Mouse (Mus musculus) forebrain, embryonic 11.5 days (tissue): Measurements from ENCODE around the gene Synrg. TPM values are rescaled to one million over a fixed set of nuclear protein-coding genes. Genes with fewer than 3 reads are reported as not detected.
A peak's percentile ranks its signal among the peaks of the same experiment; 100 is the strongest.

Experiments
- ATAC-seq: fragments of 200-750 bp; cut with Nextera tagmentation; replicated peaks from 2 replicates; pipeline ENCODE4 v1.8.0; 2017; ENCODE audit warnings: moderate TSS enrichment; ENCODE audit not compliant: low FRiP score
- DNase-seq: peaks from one replicate; pipeline ENCODE4 v3.0.0-alpha.2; 2017; ENCODE audit warnings: low spot score
- H3K27ac ChIP-seq: fragments of 300-500 bp; sonication (generic); 2 replicates; pipeline ENCODE4 v1.5.1; 2014; ENCODE audit warnings: low read depth, low read length
- H3K27me3 ChIP-seq: fragments of 300-500 bp; sonication (generic); 2 replicates; pipeline ENCODE4 v1.6.1; 2014; ENCODE audit warnings: mild to moderate bottlenecking, low read length, mixed read lengths; ENCODE audit not compliant: control insufficient read depth, insufficient read depth
- H3K36me3 ChIP-seq: fragments of 300-500 bp; sonication (generic); 2 replicates; pipeline ENCODE4 v1.6.1; 2014; ENCODE audit warnings: mild to moderate bottlenecking, low read length, moderate library complexity, mixed read lengths; ENCODE audit not compliant: control insufficient read depth, insufficient read depth
- H3K4me1 ChIP-seq: fragments of 300-500 bp; sonication (generic); replicated peaks from 2 replicates; pipeline ENCODE4 v1.6.1; 2014; ENCODE audit warnings: low read length, mixed read lengths; ENCODE audit not compliant: control insufficient read depth, insufficient read depth
- H3K4me2 ChIP-seq: fragments of 300-500 bp; sonication (generic); 2 replicates; pipeline ENCODE4 v1.6.1; 2014; ENCODE audit warnings: low read depth, mild to moderate bottlenecking, low read length, moderate library complexity, mixed read lengths; ENCODE audit not compliant: severe bottlenecking
- H3K4me3 ChIP-seq: fragments of 300-500 bp; sonication (generic); 2 replicates; pipeline ENCODE4 v1.5.1; 2014; ENCODE audit warnings: low read depth, low read length
- H3K9ac ChIP-seq: fragments of 300-500 bp; sonication (generic); 2 replicates; pipeline ENCODE4 v1.6.1; 2014; ENCODE audit warnings: low read length
- H3K9me3 ChIP-seq: fragments of 300-500 bp; sonication (generic); 2 replicates; pipeline ENCODE4 v1.6.1; 2016; ENCODE audit warnings: low read length, mixed read lengths; ENCODE audit not compliant: control insufficient read depth
- WGBS: fragments of 180-500 bp; shearing (Covaris S2); extraction: QIAGEN DNeasy Blood & Tissue Kit; methylation state at CpG from one replicate; pipeline ENCODE4 v1.1.7; 2014; 5-methylcytosine and 5-hydroxymethylcytosine counted together
- polyA plus RNA-seq: library from polyadenylated mRNA; unstranded; fragments of >200 nt; fragmentation: Nextera tagmentation; extraction: Ambion mirVana; gene quantifications from 2 replicates; pipeline ENCODE4 v1.2.1, GENCODE M21; 2014

The Synrg gene
- polyA plus RNA-seq, 1 experiment from 2014 or later = 20.8 TPM

GRCm38 (mm10) chr11:83941950-83942840, 22.0 kb upstream of the Synrg start, which contains the start of gene Ddx52:
Ddx52 (plus strand) TSS chr11:83942062.
- H3K9ac ChIP-seq = peak within 1 kb of the TSS; percentile 87
- no peaks in the 10 kb centered on the region; the same call in 1 of the 2 replicates for H3K4me1 ChIP-seq
- H3K4me3 ChIP-seq = peak within 1 kb of the TSS; percentile 82
- H3K36me3 ChIP-seq = 0 out of 2 replicates have a peak, but pooled peaks cover 3% of the 10 kb centered on the region
- WGBS = 1% methylated on average over 49 of the region's 49 CpGs
- H3K27ac ChIP-seq = peak within 1 kb of the TSS; percentile 41; the same call in 1 of the 2 replicates
- ATAC-seq = peak; percentile 87
- H3K4me2 ChIP-seq = peak within 1 kb of the TSS; percentile 57
- no peaks in the 10 kb centered on the region for H3K27me3 ChIP-seq
- peak; percentile 91 for DNase-seq
- H3K9me3 ChIP-seq = no peaks in the 10 kb centered on the region

- no peaks in the 10 kb centered on the region for H3K9me3 ChIP-seq
- 97% methylated on average over 2 of the region's 2 CpGs for WGBS
- H3K4me1 ChIP-seq = no peaks in the 10 kb centered on the region
- H3K9ac ChIP-seq = no peak overlapping the region
- DNase-seq (no peak), ATAC-seq (no peak)
- H3K27ac ChIP-seq = no peak overlapping the region
- H3K4me3 ChIP-seq = no peak overlapping the region
- H3K36me3 ChIP-seq = peaks cover 14% of the 10 kb centered on the region; the same call in 1 of the 2 replicates
- no peak overlapping the region for H3K4me2 ChIP-seq
- H3K27me3 ChIP-seq = no peaks in the 10 kb centered on the region
Observed at GRCm38 (mm10) chr11:83956822-83957221, 7.4 kb upstream of the Synrg start.

GRCm38 (mm10) chr11:83961983-83962382, 2.2 kb upstream of the Synrg start:
- ATAC-seq (no peak), DNase-seq (no peak)
- H3K36me3 ChIP-seq = peaks cover 7% of the 10 kb centered on the region; the same call in 1 of the 2 replicates
- no peak overlapping the region for H3K4me2 ChIP-seq
- no peak overlapping the region for H3K4me3 ChIP-seq
- WGBS = 92% methylated on average over 3 of the region's 3 CpGs
- no peaks in the 10 kb centered on the region for H3K27me3 ChIP-seq
- H3K27ac ChIP-seq = no peak overlapping the region
- no peaks in the 10 kb centered on the region; the same call in 1 of the 2 replicates for H3K4me1 ChIP-seq
- H3K9ac ChIP-seq = no peak overlapping the region
- H3K9me3 ChIP-seq = no peaks in the 10 kb centered on the region

GRCm38 (mm10) chr11:83967436-83968204, 3.4 kb downstream of the Synrg start:
- Histone ChIP-seq H3K9ac (no peak overlapping the region), H3K9me3 (no peaks in the 10 kb centered on the region), H3K27ac (no peak overlapping the region), H3K4me2 (no peak overlapping the region), H3K4me3 (no peak overlapping the region), H3K4me1 (no peaks in the 10 kb centered on the region; the same call in 1 of the 2 replicates), H3K27me3 (no peaks in the 10 kb centered on the region), H3K36me3 (no peaks in the 10 kb centered on the region; the same call in 1 of the 2 replicates)
- ATAC-seq = no peak
- DNase-seq = no peak
- WGBS = 56% methylated on average over 8 of the region's 8 CpGs

- no peak overlapping the region for H3K9ac ChIP-seq
- WGBS = 86% methylated on average over 6 of the region's 6 CpGs
- no peaks in the 10 kb centered on the region for H3K9me3 ChIP-seq
- H3K27ac ChIP-seq = no peak overlapping the region
- no peaks in the 10 kb centered on the region; the same call in 1 of the 2 replicates for H3K4me1 ChIP-seq
- H3K36me3 ChIP-seq = no peaks in the 10 kb centered on the region
- H3K27me3 ChIP-seq = no peaks in the 10 kb centered on the region
- ATAC-seq (no peak), DNase-seq (no peak)
- no peak overlapping the region for H3K4me2 ChIP-seq
- H3K4me3 ChIP-seq = no peak overlapping the region
Observed at GRCm38 (mm10) chr11:83968205-83968575, 4.0 kb downstream of the Synrg start.

GRCm38 (mm10) chr11:83969040-83969439, 4.8 kb downstream of the Synrg start:
- H3K4me3 ChIP-seq = no peak overlapping the region
- ATAC-seq (no peak), DNase-seq (peak; percentile 46)
- no peak overlapping the region for H3K9ac ChIP-seq
- H3K27ac ChIP-seq = no peak overlapping the region
- WGBS = 94% methylated on average over 3 of the region's 3 CpGs
- H3K9me3 ChIP-seq = no peaks in the 10 kb centered on the region
- H3K36me3 ChIP-seq = no peaks in the 10 kb centered on the region
- no peak overlapping the region for H3K4me2 ChIP-seq
- no peaks in the 10 kb centered on the region for H3K27me3 ChIP-seq
- no peaks in the 10 kb centered on the region; the same call in 1 of the 2 replicates for H3K4me1 ChIP-seq

DNA sequence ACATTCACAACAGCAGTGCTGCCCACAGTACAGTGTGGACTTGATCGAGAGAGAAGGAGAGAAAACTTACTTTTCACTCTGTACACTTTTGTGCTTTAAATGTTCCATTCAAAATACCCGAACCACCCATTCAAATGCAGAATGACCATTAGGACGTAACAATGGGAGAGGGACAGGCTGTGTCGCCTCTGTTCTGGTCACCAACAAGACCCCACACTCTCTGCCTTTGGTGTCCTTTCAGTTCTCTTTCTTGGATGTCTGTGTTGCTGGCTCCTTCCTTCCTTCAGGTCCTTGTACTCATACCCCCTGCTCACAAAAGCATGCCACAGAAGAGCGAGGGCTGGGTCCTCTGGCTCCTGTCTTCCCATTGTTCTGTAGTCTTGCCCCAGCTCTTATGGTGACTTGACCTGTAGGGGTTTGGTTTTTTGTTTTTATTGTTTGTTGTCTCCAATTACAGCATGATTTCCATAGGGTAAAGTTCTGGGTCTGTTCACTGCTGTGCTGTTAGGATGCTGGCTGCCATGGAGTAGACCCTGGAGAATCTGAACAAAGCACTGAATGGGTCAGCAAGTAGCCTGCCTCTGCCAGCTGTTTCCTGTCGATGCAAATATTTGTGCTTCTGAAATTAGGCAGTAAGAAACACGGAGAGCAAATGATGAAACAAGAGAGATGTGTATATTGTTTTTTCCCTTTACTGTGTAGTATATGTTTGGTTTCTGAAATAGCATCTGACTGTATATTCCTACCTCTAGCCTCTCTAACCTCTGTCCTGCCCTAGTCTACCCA, 10.5 kb downstream of the Synrg start:
- H3K9me3 ChIP-seq = no peaks in the 10 kb centered on the region
- DNase-seq (no peak), ATAC-seq (no peak)
- H3K36me3 ChIP-seq = peaks cover 4% of the 10 kb centered on the region; the same call in 1 of the 2 replicates
- 58% methylated on average over 7 of the region's 7 CpGs for WGBS
- H3K4me1 ChIP-seq = no peaks in the 10 kb centered on the region
- H3K27me3 ChIP-seq = no peaks in the 10 kb centered on the region
- H3K4me3 ChIP-seq = no peak overlapping the region
- no peak overlapping the region for H3K27ac ChIP-seq
- no peak overlapping the region for H3K4me2 ChIP-seq
- H3K9ac ChIP-seq = no peak overlapping the region

GRCm38 (mm10) chr11:83975488-83975887, 11.3 kb downstream of the Synrg start:
- no peaks in the 10 kb centered on the region for H3K4me1 ChIP-seq
- no peaks in the 10 kb centered on the region for H3K27me3 ChIP-seq
- H3K27ac ChIP-seq = no peak overlapping the region
- DNase-seq = no peak
- WGBS = 92% methylated on average over 1 of the region's 1 CpGs
- H3K4me3 ChIP-seq = no peak overlapping the region
- H3K9me3 ChIP-seq = no peaks in the 10 kb centered on the region
- H3K36me3 ChIP-seq = peaks cover 4% of the 10 kb centered on the region; the same call in 1 of the 2 replicates
- H3K4me2 ChIP-seq = no peak overlapping the region
- no peak overlapping the region for H3K9ac ChIP-seq
- no peak for ATAC-seq
